Mouse (Mus musculus) Muller cell, postnatal 12 days (primary cell): ENCODE data around the gene Arpin.

ENCODE experiments used
- DNase-seq: peaks from one replicate; pipeline ENCODE4 v3.0.0-alpha.2; 2015; ENCODE audit errors: inconsistent ontology term

Gene Arpin

DNA sequence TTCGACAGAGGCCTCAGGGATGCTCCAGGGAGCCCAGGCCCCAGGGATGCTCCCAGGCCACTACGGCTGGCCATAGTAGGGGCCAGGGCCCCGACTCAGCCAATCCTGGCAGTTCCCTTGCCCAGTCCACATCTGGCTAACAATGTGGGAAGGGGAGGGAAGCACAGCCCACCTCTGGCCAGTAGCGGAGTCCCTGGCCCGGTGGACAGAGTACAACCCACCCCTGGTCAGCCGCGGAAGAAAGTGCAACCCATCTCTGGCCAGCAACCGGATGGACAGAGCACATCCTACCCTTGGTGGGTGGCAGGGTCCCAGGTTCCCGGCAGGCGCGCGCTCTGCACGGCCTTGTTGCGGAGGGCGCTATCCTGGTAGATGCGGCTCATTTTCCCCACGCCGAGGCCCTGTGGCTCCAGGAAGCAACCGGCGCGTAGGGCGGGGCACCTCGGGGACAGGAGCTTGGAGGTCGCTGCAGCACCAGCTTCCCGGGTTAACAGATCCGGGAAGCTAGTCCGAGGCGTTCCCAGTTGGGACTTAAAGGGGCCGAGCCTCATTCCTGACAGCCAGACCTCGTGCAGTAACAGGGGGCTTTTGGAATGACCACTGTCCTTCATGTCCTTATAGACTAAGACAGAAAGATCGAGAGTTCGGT lies at the start of gene Arpin:
TSS of gene Arpin (minus strand) at position 498 of the 649 bp plus-strand sequence.
- DNase-seq = peak; percentile 81

DNA sequence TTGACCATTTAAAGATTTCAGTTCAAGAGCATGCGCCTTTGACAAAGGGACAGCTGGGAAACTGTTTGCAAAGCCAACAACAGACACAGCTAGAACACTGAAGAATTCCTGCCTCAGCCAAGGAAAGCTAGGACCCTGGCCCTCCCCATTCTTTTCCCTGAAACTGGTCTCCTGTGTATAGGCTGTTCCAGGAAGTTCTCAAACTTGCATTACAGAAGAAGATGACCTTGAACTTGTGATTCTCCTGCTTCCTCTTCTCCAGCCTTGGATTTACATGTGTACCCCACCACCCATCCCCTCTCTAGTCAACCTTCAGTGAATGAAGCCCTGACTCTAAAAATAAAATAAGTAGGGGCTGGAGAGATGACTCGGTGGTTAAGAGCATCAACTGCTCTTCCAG lies 40.2 kb upstream of the Arpin start:
- DNase-seq = no peak

- DNase-seq = no peak
Observed at GRCm38 (mm10) chr7:79972195-79972594, 37.0 kb upstream of the Arpin start.

GRCm38 (mm10) chr7:79970336-79970735 lies 35.2 kb upstream of the Arpin start:
- no peak for DNase-seq

- no peak for DNase-seq
Observed at GRCm38 (mm10) chr7:79968326-79968725, 33.2 kb upstream of the Arpin start.

DNA sequence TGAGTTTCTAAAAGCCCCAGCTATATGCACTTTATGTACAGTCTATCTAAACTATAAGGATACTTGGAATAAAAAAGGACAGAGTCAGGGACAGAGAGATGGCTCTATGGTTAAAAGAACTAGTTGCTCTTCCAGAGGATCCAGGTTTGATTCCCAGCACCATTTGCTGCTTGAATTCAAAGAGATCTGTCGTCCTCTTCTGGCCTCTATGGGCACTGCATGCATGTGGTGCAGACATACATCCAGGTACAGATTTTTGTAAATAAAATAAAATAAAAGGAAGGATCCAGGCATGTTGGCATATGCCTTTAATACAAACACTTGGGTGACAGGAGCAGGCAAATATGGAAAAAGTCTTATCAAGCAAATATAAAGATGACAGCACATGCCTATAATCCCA lies 26.4 kb upstream of the Arpin start:
- no peak for DNase-seq

DNA sequence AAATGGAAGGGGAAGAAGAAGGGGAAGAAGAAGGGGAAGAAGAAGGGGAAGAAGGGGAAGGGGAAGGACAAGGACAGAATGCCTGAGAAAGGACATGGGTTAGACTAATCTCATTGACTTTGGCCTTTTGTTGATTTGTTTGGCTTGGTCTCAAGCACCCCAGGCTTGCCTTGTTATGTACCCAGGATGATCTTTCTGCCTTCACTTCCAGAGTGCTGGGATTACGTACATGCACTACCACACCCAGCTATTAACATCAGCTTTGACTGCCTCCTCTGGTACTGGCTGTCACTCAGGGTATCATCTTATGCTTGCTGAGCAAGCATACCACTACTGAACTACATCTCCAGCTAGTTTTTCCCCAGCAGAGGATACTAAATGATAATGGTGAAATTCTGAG lies 21.0 kb upstream of the Arpin start:
- no peak for DNase-seq

GRCm38 (mm10) chr7:79954890-79955289 lies 19.7 kb upstream of the Arpin start:
- no peak for DNase-seq

GRCm38 (mm10) chr7:79951038-79951437 lies 15.9 kb upstream of the Arpin start:
- DNase-seq = no peak

- DNase-seq = no peak
Observed at GRCm38 (mm10) chr7:79950236-79950635, 15.1 kb upstream of the Arpin start.

DNA sequence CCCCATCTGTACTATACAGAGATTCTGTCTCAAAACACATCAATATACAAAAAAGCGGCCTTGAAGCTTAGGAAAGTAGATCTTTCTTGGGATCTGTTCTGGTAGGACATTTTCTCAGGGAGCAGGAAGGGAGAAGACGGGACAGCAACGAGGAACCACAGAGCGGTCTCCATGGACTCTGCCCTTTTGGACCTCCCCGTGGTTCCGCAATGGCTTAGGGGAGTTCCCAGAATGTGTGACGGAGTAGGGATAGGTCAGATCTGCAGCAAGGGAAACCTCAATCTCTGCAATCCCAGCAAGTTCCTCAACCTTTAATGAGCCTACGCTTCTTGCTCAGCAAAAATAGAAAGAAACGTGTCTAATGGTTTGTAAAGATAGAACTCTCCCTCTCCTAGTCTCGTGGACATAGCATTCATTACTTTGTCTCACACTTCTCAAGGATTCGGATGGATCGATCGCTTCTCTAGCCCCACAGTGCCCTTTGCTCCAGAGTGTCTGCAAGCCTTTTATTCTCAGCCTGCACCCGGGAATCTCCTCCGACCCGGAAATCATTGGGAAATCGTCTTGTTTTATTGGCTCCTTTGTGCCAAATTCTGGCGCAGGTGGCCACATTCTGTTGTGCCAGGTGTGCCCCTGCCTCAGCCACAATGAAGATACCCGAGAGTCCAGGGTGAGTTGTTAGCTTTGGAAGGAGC lies 499 bp upstream of the Arpin start:
- no peak for DNase-seq

GRCm38 (mm10) chr7:79934461-79934860 lies 698 bp downstream of the Arpin start:
- peak; percentile 86 for DNase-seq

DNA sequence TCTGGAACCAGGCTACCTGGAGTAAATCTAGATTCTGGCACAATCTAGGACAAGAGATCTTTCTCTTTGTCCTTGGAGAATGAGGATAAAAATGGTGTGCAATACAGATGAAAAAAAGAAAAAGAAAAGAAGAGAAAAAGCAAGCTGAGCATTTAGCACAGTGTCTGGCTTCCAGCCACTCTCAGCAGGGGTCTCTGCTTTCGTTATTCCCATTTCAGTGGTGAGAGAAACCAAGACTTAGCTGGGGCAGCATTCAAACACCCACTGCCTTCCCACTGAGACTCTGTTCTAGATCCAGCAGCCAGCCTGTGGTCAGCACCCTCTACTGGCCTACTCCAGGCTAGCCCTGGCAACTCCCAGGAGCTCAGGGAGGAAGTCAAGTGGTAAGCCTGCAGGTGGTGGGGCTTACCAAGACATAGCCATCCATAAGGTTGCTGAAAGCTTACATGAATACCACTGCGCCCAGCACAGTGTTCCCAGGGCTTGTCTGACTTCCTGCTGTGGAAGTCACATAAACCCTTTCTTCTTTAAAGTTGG lies 6.6 kb downstream of the Arpin start:
- DNase-seq = no peak

DNA sequence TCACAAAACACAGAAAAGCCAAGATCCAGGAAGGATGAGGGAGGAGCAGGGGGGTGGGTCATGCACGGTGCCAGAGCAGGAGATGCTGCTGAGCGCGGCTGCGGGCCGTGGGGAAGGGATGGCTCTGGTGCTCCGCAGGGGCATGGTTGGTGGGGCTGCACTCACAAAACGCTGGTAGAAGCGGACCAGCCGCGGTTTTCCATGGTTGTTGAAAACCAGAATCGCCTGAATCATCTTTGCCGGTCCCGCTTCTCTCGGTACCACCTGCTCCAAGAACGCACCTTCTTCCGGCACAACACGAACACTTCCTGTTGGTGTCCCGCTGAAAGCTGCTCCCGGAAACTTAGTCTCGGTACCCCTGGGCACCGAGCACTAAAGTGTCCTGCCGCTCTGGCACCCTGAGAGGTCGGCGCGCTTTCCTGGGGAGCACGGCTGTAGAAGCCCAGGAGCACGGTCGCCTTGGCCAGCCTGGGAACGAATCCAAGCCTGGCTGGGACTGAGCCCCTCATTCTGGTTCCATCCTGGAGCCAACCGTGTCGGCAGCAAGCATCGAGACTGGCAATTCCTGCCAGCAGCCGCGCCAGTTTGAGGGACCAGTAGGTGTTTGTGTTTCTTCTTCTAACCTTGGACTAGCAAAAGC lies 14.7 kb downstream of the Arpin start, which contains the start of gene Ap3s2:
TSS of gene Ap3s2 (minus strand) at position 306 of the 640 bp plus-strand sequence.
- DNase-seq = peak; percentile 91

DNA sequence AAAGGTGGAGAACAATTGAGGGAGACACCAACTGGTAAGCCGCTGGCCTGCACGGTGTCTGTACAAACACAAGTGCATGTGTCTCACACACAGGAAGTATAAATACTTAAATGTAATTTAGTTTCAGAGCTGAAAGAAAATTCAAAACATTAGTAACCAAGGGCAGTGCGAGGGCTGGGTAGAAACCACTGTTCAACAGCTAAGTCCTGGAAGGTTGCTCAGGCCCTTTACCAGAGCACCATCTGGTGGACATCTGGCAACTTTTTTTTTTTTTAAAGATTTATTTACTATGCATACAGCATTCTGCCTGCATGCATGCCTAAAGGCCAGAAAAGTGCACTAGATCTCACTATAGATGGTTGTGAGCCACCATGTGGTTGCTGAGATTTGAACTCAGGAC lies 20.6 kb downstream of the Arpin start:
- DNase-seq = no peak

DNA sequence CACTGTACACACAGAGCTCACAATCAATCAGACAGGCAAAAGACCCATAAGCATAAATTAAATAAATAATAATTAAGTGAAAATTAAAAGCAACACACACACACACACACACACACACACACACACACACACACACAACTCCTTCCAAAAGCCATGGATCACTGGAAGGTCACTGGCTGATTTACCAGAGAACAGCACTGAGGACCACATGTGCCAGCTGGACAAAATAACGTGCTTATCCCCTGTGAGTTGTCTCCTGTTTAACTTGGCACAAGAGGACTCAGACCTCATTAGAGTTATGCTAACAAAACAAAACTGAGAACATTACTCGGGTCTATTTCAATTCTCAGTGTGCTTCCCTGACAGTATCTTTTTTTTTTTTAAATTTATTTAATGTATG lies 27.8 kb downstream of the Arpin start:
- no peak for DNase-seq

- no peak for DNase-seq
Observed at GRCm38 (mm10) chr7:79906914-79907313, 28.2 kb downstream of the Arpin start.

DNA sequence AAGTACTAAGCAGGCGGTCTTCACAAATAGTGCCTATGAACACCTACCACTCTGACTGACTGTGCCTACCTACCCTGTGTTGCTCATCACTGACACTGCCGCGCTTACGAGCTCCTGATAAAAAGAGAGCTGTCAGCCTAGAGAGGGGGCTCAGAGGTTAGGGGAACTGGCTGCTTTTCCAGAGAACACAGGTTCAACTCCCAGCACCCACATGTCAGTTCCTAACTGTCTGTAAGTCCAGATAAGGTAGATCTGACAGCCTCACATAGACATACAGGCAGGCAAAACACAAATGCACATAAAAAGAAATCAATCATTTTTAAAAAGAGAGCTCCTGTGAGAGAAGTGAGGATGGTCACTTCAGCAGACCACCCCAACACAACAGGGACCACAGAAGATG lies 30.0 kb downstream of the Arpin start:
- DNase-seq = no peak

DNA sequence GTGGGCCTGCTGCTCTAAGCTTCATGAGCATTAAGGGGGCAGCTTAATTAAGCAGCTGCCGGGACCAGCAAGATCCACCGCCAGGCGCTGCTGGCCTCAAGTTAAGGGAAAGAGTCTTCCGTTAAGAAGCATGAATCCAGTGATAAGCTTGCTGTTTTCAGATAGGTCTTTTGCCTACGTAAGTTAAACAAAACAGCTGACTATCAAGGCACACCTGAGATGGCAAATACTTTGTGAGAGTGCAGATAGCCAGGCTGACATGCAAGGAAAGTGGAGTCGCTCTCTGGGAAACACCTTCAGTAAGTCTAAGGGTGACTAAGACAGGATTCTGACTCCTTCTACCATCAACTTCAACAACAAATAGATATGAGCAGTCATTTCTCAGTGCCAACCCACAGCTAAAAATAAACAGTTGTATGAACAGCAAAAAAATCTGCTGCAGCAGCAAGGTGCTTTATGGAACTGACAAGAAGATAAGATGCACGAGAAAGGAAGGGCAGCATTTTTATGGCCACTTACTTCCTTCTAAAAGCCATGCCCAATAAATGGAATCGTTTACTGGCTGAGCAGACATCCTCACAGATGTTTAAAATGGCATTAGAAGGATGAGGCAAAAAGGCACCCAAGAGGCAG lies 31.9 kb downstream of the Arpin start:
- DNase-seq = no peak

DNA sequence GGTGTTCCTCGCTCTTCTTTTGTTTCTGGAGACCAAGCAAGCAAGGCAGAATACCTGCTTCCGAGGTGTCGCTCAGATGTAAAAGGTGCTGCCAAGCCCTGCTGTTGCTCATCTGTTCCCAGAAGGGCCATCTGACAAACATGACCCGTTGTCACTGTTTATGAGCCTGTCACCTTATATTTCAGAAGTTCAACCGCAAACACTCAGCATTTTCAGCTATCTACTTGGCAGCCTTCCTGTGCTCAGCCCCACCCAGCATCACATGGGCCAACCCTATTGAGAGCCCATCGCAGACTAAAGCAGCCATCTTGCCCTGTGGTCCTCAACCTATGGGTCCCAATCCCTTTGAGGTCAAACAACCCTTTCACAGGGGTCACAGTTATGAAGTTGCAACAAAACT lies 34.4 kb downstream of the Arpin start:
- no peak for DNase-seq

- no peak for DNase-seq
Observed at GRCm38 (mm10) chr7:79895225-79895624, 39.9 kb downstream of the Arpin start.

DNA sequence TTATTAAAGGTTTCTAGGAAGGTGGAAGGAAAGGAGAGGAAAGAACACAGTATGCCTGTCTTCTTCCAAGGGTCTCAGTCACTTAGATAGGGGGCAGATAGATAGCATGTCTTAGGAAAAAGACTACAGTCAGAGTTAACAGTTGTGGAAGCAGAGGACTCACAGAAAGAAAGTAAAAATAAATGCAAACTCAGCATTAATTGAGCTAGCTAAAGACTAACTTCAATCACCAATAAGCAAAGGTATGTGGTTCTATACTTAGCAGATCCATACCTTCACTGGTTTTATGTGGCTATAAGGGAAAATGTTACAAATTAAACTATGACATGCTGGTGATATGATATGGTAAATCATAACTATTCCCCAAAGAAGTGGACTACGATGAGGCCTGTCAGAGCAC lies 40.4 kb downstream of the Arpin start:
- DNase-seq = no peak
